Mouse (Mus musculus) layer of hippocampus, adult 18-20 months (tissue): ENCODE data around the gene Sec14l2. TPM values are rescaled to one million over a fixed set of nuclear protein-coding genes. Genes with fewer than 3 reads are reported as not detected.
A peak's percentile ranks its signal among the peaks of the same experiment; 100 is the strongest.

Experiments used
- DNase-seq, 2 experiments: peaks; one replicate each; pipeline ENCODE4 v3.0.0; 2022; ENCODE audit warnings: low spot score in 2 of 2
- long read RNA-seq: library from polyadenylated mRNA; stranded (forward); transcript quantifications from one replicate; pipeline ENCODE4 v2.0.0, GENCODE M21; 2021
- total RNA-seq, 2 experiments: library from RNA; stranded (reverse); gene quantifications; 2 replicates each; pipeline ENCODE4 v1.2.3; 2021

Gene Sec14l2
- total RNA-seq, result 10 to 100 TPM; 57.7 to 61.3 TPM
- long read RNA-seq, transcript Sec14l2-201 (12 exons, 2,631 nt), result major isoform, 24 of 42 reads
- long read RNA-seq, partial matches to known transcripts, result 2 of 42 reads
- long read RNA-seq, other reads (novel, unspliced or antisense), result 16 of 42 reads

- DNase-seq, result no peak
Observed at GRCm38 (mm10) chr11:4122742-4123579, at the start of gene Sec14l2. TSS of gene Sec14l2 (minus strand) at chr11:4123415.

GRCm38 (mm10) chr11:4166467-4167090 lies 43.4 kb upstream of the Sec14l2 start:
- no peak for DNase-seq

DNA sequence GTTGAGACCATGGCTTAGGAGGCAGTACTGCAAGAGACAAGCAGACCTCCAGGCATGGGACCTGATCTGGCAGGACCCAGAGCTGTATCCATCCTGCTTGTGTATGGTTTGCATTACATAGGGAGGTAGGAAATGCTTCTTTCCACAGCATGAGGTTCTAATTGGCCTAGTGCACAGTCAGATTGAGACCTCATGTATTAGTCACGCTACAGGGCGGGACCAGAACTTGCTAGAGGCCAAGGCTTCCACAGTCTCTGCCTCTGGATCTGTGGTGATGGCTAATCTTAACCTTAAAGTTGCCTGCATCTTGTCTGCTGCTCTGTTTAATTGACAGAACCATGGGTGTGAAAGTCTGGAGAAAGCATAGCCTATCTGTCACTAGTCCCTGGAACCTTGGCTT lies 41.5 kb upstream of the Sec14l2 start:
- DNase-seq, result no peak

DNA sequence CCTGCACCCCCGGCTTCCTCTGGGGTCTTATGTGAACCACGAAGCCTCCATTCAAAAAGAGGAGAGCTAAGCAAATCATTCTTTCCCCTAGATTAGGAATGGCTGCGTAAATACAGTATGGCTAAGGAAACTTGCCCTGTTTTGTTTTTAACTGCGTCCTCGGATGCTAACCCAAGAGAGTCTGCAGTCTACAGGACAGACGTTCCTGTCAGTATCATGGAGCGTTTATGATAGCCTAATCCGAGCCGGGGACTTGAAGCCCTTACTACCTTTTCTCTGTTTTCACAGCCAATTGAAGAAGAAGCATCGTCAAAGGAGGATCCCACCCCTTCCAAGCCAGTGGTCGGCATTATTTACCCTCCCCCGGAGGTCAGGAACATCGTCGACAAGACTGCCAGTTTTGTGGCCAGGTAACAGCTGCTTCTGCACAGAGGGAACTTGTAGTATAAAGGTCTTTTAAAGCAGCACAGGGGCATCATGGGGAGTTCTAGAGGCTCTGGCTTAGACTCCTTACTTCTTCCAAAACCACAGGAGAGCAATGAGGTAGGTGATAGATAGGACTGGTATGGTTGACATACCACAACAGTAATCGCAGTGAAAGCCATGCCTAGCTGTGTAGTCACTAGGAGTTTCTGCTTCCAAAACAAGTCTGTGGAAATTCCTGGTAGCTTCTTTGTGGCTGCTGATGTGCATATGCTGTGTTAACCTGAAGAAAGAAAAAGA lies 37.7 kb upstream of the Sec14l2 start:
- no peak for DNase-seq

DNA sequence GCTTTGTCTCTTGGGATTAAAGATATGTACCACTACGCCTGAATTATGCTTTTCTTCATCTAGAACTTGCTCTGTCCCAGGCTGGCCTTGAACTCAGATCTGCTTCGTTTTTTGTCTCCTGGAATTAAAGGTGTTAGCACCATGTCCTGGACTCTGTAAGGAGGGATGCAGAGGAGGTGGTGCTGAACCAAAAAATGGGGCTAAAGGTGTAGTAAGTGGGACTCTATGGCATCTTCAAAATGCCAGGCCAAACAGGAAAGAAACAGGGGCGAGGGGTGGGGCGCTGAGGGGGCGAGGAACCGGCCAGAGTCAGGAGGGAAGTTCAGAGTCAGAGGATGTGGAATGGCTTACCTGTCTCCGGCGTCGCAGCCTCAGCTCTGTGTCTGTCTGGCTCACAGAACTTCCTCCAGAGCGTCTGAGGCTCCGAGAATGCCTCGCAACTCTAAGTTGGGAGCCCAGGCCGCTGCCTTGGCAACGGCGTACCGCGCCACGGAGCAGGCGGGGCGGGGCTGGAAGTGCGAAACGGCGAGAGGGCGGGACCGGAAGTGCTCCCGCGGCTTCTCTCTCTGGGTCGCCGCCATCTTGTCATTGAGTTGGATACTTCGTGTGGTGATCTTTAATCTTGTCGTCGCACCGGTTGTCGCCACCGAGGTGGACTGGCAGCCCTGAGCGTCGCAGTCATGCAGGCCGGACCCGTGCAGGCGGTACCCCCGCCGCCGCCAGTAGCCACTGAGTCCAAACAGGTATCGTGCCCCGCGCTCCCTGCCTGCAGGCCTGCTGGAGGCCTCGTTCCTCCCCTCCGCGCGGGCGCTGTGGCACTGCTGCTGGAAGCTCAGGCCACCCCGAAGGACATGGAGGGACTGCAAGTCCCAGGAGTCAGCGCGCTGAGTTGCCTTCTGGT lies 36.8 kb upstream of the Sec14l2 start, which contains the start of the genes Ccdc157 and Sf3a1:
Ccdc157 (minus strand) TSS at position 486 of the 901 bp plus-strand sequence.
Sf3a1 (plus strand) TSS at position 543 of the 901 bp plus-strand sequence.
- peak; percentile 92 to 96 for DNase-seq

GRCm38 (mm10) chr11:4158676-4159075 lies 35.5 kb upstream of the Sec14l2 start:
- DNase-seq, result no peak

- peak in 1 of 2 experiments; percentile 45 for DNase-seq
Observed at GRCm38 (mm10) chr11:4155641-4156040, 32.4 kb upstream of the Sec14l2 start.

- DNase-seq, result no peak
Observed at GRCm38 (mm10) chr11:4153694-4154093, 30.5 kb upstream of the Sec14l2 start.

DNA sequence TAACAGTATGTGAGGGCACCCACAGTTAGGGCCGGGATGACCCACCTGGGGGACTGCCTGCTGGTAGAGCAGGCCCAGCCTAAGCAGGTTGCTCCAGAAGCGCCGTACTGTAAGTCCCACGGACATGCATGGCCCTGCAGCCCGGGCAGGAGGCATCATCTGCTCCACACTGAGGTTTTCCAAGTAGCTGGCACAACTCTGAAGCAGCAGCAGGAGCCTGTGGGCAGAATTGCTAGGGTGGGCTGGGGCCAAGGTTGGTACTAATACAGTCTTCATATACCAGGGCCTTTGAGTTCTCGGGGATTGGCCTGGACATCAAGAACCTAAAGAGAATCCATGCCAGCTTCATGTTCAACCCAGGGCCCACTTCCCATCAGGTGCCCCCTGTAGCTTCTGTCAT lies 26.7 kb upstream of the Sec14l2 start:
- no peak for DNase-seq

- DNase-seq, result no peak
Observed at GRCm38 (mm10) chr11:4148536-4149156, 25.4 kb upstream of the Sec14l2 start.

DNA sequence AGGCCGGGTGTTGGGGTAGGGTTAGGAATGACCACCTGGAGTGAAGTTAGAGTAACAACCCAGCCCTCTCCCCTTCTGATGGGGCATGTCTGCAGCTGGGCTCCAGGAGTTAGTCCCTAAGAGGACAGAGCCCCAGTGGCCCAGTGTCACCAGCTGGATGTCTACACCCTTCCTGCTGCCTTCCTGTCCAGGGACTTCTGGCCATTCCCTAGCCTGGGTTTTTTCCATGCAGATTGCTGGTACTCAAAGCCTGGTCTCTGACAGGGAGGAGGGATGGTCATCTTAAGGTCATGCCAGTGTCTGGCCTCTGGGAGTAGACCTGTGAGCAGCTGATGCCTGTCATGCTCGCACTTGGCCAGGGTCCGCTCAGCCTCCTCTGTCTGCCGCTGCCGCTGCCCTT lies 24.9 kb upstream of the Sec14l2 start:
- no peak for DNase-seq

- no peak for DNase-seq
Observed at GRCm38 (mm10) chr11:4147098-4147497, 23.9 kb upstream of the Sec14l2 start.

DNA sequence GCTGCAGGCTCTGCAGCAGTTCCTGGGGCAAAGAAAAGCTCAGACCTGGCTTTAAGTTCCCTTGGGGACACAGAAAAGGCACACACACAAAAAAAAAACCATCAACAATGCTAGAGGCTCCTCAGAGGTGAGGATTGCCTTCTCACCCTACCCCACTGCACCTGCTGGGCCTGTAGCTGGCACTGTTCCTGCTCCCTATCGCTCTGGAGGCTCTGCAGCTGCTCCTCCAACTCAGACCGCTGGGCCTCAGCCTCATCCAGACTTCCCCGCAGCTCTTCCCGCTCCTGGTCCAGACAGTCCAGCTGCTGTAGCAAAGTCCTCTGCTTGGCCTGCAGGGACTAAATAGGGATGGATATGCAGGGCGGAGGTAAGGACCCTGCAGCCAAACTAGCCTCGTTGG lies 23.2 kb upstream of the Sec14l2 start:
- no peak for DNase-seq

DNA sequence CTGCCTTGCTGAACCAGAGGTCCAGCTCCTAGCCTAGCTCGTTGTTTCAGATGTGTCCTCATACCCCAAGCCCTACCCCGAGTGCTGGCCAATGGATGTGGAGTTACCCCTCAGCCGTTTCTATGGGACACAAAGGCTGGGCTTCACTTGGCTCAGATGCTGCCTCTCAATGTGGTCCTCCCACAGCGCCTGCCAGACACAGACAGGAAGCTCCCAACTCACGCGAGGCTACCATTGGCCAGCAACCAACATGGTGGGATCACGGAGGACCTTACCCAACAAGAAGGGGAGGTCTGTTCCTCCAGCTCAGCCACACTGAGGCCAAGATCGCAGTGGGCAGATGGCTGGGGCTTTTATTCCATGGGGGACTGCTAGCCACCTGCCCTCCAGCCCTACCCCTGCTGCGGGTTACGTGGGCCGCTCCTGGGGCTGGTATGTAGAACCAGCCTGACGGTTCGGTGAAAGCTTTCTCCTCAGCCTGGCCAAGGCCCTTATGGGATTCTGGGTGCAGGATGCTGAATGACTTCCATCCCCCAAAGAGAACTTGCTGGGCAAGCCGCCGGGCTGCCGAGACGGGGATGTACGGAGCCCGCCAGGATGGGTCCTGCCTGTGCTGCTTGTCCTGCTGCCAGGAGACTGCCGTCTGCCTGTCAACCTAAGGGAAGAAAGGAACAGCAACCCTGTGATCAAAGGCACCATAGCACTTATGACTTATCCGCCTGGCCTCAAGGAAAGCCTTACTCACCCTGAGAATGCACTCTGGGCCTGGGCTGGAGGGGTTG lies 20.3 kb upstream of the Sec14l2 start:
- no peak for DNase-seq

GRCm38 (mm10) chr11:4142352-4142751 lies 19.1 kb upstream of the Sec14l2 start:
- no peak for DNase-seq

DNA sequence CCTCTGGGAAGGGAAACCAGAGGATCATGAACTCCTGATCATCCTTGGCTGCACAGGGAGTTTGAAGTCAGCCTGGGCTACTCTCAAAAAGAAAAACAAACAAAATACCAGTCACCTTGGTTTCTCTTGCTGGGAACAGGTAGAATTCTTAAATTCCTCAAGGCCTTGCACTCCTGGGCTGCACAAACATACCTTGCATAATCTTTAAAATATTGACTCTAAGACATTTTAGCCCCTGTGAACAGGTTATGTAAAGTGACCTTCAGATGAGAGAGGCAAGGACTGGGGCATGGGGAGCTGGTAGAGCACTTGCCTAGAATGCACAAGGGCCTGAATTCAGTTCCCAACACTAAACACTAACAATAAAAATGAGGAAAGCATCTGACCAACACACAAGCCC lies 18.3 kb upstream of the Sec14l2 start:
- no peak for DNase-seq

GRCm38 (mm10) chr11:4138964-4139363 lies 15.7 kb upstream of the Sec14l2 start:
- no peak for DNase-seq

DNA sequence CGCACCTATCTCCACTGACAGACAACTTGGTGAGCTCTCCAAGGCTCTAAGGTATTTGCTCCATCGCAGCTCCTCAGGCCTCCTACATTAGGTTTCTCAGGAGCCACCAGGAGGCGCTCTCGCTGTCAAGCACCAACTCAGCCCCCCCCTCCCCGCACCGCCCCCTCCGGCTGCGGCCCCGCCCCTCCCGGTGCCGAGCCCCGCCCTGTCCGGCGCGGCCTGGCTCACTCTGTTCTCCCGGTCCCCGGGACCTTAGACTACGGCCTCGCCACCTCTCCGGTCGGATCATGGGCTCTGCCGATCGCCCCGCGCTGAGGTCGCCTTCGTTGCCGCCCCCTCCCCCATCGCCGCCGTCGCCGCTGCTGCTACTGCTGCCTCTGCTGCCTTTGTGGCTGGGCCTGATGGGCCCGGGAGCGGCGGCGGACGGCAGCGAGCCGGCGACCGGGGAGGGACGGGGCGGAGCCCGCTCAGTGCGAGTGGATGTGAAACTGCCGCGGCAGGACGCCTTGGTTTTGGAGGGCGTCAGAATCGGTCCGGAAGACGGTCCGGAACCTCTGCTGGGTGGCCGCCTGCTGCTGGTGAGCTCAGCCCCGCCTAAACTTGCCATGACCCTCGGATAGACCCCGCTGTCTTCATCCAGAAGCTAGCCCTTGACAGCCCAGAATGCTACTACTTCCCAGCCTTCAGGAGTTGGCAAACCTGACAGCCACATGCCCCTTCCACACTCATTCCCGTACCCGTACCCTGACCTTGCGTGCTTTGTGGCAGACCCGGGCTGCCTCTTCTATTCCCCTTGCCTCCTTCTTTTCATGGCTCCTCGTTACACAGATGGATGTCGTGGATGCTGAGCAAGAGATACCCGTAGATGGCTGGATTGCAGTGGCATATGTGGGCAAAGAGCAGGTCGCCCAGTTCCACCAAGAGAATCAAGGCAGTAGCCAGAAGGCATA lies 12.0 kb upstream of the Sec14l2 start, which contains the start of gene Rnf215:
Rnf215 (plus strand) TSS at position 217 of the 950 bp plus-strand sequence.
- DNase-seq, result peak; percentile 76 to 89
